Mouse (Mus musculus) midbrain, embryonic 14.5 days (tissue): ENCODE measurements around the gene Rab39. TPM values are rescaled to one million over a fixed set of nuclear protein-coding genes. Genes with fewer than 3 reads are reported as not detected.
A peak's percentile ranks its signal among the peaks of the same experiment; 100 is the strongest.

Experiments
- ATAC-seq: fragments of 200-750 bp; cut with Nextera tagmentation; 2 replicates; pipeline ENCODE4 v1.8.0; 2017; ENCODE audit warnings: moderate number of reproducible peaks, moderate library complexity; ENCODE audit not compliant: low FRiP score, low TSS enrichment
- DNase-seq: peaks from one replicate; pipeline ENCODE4 v3.0.0-alpha.2; 2015
- H3K27ac ChIP-seq: fragments of 300-500 bp; sonication (generic); replicated peaks from 2 replicates; pipeline ENCODE4 v1.5.1; 2014; ENCODE audit warnings: mild to moderate bottlenecking, low read depth, low read length, moderate library complexity
- H3K27me3 ChIP-seq: fragments of 300-500 bp; sonication (generic); 2 replicates; pipeline ENCODE4 v1.6.1; 2014; ENCODE audit warnings: low read length, control low read depth, mixed read lengths; ENCODE audit not compliant: control insufficient read depth, insufficient read depth
- H3K36me3 ChIP-seq: fragments of 300-500 bp; sonication (generic); 2 replicates; pipeline ENCODE4 v1.6.1; 2014; ENCODE audit warnings: low read length, control low read depth; ENCODE audit not compliant: control insufficient read depth, insufficient read depth
- H3K4me1 ChIP-seq: fragments of 300-500 bp; sonication (generic); 2 replicates; pipeline ENCODE4 v1.6.1; 2014; ENCODE audit warnings: mild to moderate bottlenecking, antibody characterized with exemption, low read length, control low read depth; ENCODE audit not compliant: control insufficient read depth, insufficient read depth
- H3K4me2 ChIP-seq: fragments of 300-500 bp; sonication (generic); 2 replicates; pipeline ENCODE4 v1.6.1; 2014; ENCODE audit warnings: mild to moderate bottlenecking, low read length, moderate library complexity
- H3K4me3 ChIP-seq: fragments of 300-500 bp; sonication (generic); replicated peaks from 2 replicates; pipeline ENCODE4 v1.5.1; 2014; ENCODE audit warnings: low read depth, low read length
- H3K9ac ChIP-seq: fragments of 300-500 bp; sonication (generic); replicated peaks from 2 replicates; pipeline ENCODE4 v1.6.1; 2014; ENCODE audit warnings: mild to moderate bottlenecking, low read length, moderate library complexity
- H3K9me3 ChIP-seq: fragments of 300-500 bp; sonication (generic); 2 replicates; pipeline ENCODE4 v1.6.1; 2016; ENCODE audit warnings: low read length, control low read depth, mixed read lengths; ENCODE audit not compliant: control insufficient read depth
- WGBS: fragments of 180-500 bp; shearing (Covaris S2); extraction: QIAGEN DNeasy Blood & Tissue Kit; methylation state at CpG from one replicate; pipeline ENCODE4 v1.1.7; 2014; 5-methylcytosine and 5-hydroxymethylcytosine counted together
- polyA plus RNA-seq: library from polyadenylated mRNA; unstranded; fragments of >200 nt; fragmentation: Nextera tagmentation; extraction: Ambion mirVana; gene quantifications from 2 replicates; pipeline ENCODE4 v1.2.1, GENCODE M21; 2014

Rab39 gene
- polyA plus RNA-seq = 2.8 and 3.0 TPM in 2 replicates

GRCm38 (mm10) chr9:53705992-53706696, at the start of gene Rab39:
Gene Rab39, minus strand, starts transcription at chr9:53706232.
- WGBS = under 1% methylated on average over 49 of the region's 49 CpGs
- Histone ChIP-seq H3K9me3 (no peaks in the 10 kb centered on the region), H3K4me1 (peaks cover 5% of the 10 kb centered on the region; the same call in 1 of the 2 replicates), H3K27me3 (no peaks in the 10 kb centered on the region), H3K36me3 (no peaks in the 10 kb centered on the region), H3K4me2 (peak within 1 kb of the TSS; percentile 75), H3K27ac (0 out of 2 replicates have a peak within 1 kb of the TSS, but pooled peaks have one; percentile 26), H3K9ac (peak within 1 kb of the TSS; percentile 65), H3K4me3 (peak within 1 kb of the TSS; percentile 65)
- DNase-seq (peak; percentile 90), ATAC-seq (peak; percentile 94)

- no peak overlapping the region for H3K4me2 ChIP-seq
- no peak overlapping the region for H3K27ac ChIP-seq
- DNase-seq (no peak), ATAC-seq (no peak)
- H3K36me3 ChIP-seq = no peaks in the 10 kb centered on the region
- no peaks in the 10 kb centered on the region for H3K4me1 ChIP-seq
- H3K4me3 ChIP-seq = no peak overlapping the region
- H3K27me3 ChIP-seq = no peaks in the 10 kb centered on the region
- H3K9me3 ChIP-seq = no peaks in the 10 kb centered on the region
- H3K9ac ChIP-seq = no peak overlapping the region
Measured at GRCm38 (mm10) chr9:53754801-53755200, 48.8 kb upstream of the Rab39 start.

- H3K9ac ChIP-seq = no peak overlapping the region
- ATAC-seq = no peak
- DNase-seq = peak; percentile 9
- no peaks in the 10 kb centered on the region for H3K27me3 ChIP-seq
- no peaks in the 10 kb centered on the region for H3K4me1 ChIP-seq
- WGBS = 48% methylated on average over 5 of the region's 5 CpGs
- H3K9me3 ChIP-seq = no peaks in the 10 kb centered on the region
- H3K36me3 ChIP-seq = no peaks in the 10 kb centered on the region
- no peak overlapping the region for H3K27ac ChIP-seq
- H3K4me3 ChIP-seq = no peak overlapping the region
- no peak overlapping the region for H3K4me2 ChIP-seq
Measured at GRCm38 (mm10) chr9:53750899-53751298, 44.9 kb upstream of the Rab39 start.

DNA sequence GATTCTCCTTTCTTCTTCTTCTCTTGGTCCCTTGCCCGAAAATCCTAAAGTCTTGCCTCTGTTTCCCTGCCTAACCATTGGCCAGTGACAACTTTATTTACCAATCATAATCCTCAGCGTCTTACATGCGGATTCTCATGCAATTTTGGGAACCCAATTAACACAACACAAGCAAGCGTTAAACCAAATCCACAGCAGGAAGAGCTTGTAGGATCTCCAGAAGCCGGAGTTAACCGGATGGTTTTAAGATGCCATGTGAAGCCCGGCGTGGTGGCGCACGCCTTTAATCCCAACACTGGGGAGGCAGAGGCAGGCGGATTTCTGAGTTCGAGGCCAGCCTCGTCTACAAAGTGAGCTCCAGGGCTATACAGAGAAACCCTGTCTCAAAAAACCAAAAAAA, 44.4 kb upstream of the Rab39 start:
- ATAC-seq (no peak), DNase-seq (no peak)
- Histone ChIP-seq H3K27ac (no peak overlapping the region), H3K9me3 (no peaks in the 10 kb centered on the region), H3K4me1 (no peaks in the 10 kb centered on the region), H3K36me3 (no peaks in the 10 kb centered on the region), H3K4me2 (no peak overlapping the region), H3K27me3 (no peaks in the 10 kb centered on the region), H3K9ac (no peak overlapping the region), H3K4me3 (no peak overlapping the region)
- 88% methylated on average over 13 of the region's 13 CpGs for WGBS

DNA sequence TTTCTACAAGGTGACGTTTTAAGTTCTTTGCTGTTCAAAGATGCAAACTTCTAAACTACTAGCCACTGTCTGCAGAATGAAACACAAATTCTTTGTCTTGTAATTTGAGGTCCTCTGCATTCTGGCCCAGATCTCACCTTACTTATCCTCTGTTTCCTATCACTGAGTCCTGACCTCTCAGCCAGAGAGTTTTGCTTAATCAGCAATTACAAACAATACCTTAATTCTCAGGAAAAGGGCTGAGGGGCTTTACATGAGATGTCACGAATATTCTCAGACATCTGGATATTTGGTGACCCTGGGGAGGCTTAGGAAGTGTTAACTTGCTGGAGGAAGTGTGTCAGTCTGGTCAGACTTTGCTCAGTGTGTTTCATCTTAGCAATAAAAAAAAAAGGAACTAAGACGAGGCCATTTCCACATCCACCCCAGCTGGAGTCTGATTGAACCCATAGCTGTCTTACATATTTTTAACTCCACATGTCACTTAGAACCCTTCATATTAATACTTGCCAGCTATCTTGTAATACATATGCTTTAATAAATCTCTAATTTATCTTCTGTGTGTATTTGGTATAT, 34.9 kb upstream of the Rab39 start:
- Histone ChIP-seq H3K4me2 (no peak overlapping the region), H3K27ac (no peak overlapping the region), H3K9ac (no peak overlapping the region), H3K4me3 (no peak overlapping the region), H3K36me3 (no peaks in the 10 kb centered on the region), H3K9me3 (no peaks in the 10 kb centered on the region), H3K27me3 (no peaks in the 10 kb centered on the region), H3K4me1 (no peaks in the 10 kb centered on the region)
- WGBS = 63% methylated on average over 3 of the region's 3 CpGs
- ATAC-seq (no peak), DNase-seq (no peak)

GRCm38 (mm10) chr9:53705491-53705991, 491 bp downstream of the Rab39 start:
- H3K9ac ChIP-seq = peak overlapping the region; percentile 65
- H3K4me1 ChIP-seq = peaks cover 5% of the 10 kb centered on the region; the same call in 1 of the 2 replicates
- ATAC-seq (peak; percentile 68), DNase-seq (peak; percentile 73)
- peak overlapping the region; percentile 65 for H3K4me3 ChIP-seq
- WGBS = under 1% methylated on average over 28 of the region's 28 CpGs
- 0 out of 2 replicates have a peak overlapping the region, but pooled peaks have one; percentile 26 for H3K27ac ChIP-seq
- H3K27me3 ChIP-seq = no peaks in the 10 kb centered on the region
- no peaks in the 10 kb centered on the region for H3K9me3 ChIP-seq
- H3K36me3 ChIP-seq = no peaks in the 10 kb centered on the region
- H3K4me2 ChIP-seq = peak overlapping the region; percentile 75

- DNase-seq (no peak), ATAC-seq (no peak)
- Histone ChIP-seq H3K4me1 (peaks cover 5% of the 10 kb centered on the region; the same call in 1 of the 2 replicates), H3K9me3 (no peaks in the 10 kb centered on the region), H3K4me2 (no peak overlapping the region), H3K36me3 (no peaks in the 10 kb centered on the region), H3K9ac (no peak overlapping the region), H3K27ac (no peak overlapping the region), H3K4me3 (no peak overlapping the region), H3K27me3 (no peaks in the 10 kb centered on the region)
- WGBS = 97% methylated on average over 1 of the region's 1 CpGs
Measured at GRCm38 (mm10) chr9:53702991-53703390, 3.0 kb downstream of the Rab39 start.

- Histone ChIP-seq H3K4me2 (no peak overlapping the region), H3K9ac (no peak overlapping the region), H3K27ac (no peak overlapping the region), H3K4me3 (no peak overlapping the region), H3K4me1 (no peaks in the 10 kb centered on the region), H3K36me3 (no peaks in the 10 kb centered on the region), H3K27me3 (no peaks in the 10 kb centered on the region), H3K9me3 (no peaks in the 10 kb centered on the region)
- WGBS = 83% methylated on average over 4 of the region's 4 CpGs
- ATAC-seq = no peak
- DNase-seq = no peak
Measured at GRCm38 (mm10) chr9:53700496-53700895, 5.5 kb downstream of the Rab39 start.

DNA sequence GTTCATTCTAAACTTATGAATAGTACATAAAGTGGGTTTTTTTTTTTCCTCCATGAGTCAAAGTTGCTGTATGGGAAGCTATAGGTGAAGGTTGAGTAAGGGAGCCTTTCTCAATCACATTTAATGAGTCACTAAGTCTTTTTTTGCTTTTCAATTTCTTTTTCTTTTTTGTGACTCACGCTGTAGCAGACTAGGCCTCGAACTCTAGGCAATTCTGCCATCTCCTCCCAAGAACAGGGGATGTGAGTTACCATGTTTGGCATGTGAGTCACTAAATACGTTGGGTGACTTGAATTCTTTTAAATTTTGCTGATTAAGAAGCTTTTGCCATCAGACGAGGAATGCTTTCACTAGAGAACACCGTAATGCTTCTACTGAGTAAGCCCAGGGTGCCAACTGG, 10.2 kb downstream of the Rab39 start:
- Histone ChIP-seq H3K4me1 (no peaks in the 10 kb centered on the region), H3K4me2 (no peak overlapping the region), H3K27me3 (no peaks in the 10 kb centered on the region), H3K4me3 (no peak overlapping the region), H3K36me3 (no peaks in the 10 kb centered on the region), H3K9me3 (no peaks in the 10 kb centered on the region), H3K9ac (no peak overlapping the region), H3K27ac (no peak overlapping the region)
- ATAC-seq = no peak
- WGBS = 89% methylated on average over 5 of the region's 5 CpGs
- no peak for DNase-seq
